Mouse (Mus musculus) cortical plate, adult 2 months (tissue): ENCODE measurements around the gene Zranb1.

Experiments used
- CTCF ChIP-seq: fragments of 200-500 bp; IDR thresholded peaks from 2 replicates; pipeline ENCODE4 v1.5.1; 2011; ENCODE audit warnings: mild to moderate bottlenecking, control low read depth, low read length; ENCODE audit not compliant: insufficient read depth; ENCODE audit errors: extremely low read depth
- POLR2A ChIP-seq: fragments of 200-500 bp; IDR thresholded peaks from 2 replicates; pipeline ENCODE4 v1.6.1; 2011; ENCODE audit warnings: mild to moderate bottlenecking, low read length, control low read depth; ENCODE audit not compliant: insufficient read depth; ENCODE audit errors: extremely low read depth

DNA sequence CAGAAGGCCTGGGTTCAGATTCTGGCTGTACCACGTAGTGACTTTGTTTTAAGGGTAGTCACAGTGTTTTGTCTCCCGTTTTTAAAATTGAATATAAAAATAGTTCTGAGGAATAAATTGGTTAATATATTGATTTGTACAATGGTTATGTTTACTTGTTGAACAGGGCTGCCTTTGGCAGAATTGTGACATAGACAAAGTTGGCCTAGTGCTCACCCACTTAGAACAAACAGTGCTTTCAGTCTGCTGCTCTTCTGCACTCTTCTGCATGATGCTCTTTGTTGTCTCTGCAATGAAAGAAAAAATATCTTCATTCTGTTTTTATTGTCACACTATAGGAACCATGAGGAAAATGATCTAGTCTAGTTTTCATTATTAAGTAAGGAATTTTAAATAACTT is 8.2 kb downstream of the Zranb1 start:
- no peak for TF ChIP-seq CTCF
- no peak for TF ChIP-seq POLR2A
